Mouse (Mus musculus): Measurements from ENCODE around the gene Cuedc2. TPM values are rescaled to one million over a fixed set of nuclear protein-coding genes. Genes with fewer than 3 reads are reported as not detected.

Gene Cuedc2
- polyA plus RNA-seq, 1 experiment: not detected

DNA sequence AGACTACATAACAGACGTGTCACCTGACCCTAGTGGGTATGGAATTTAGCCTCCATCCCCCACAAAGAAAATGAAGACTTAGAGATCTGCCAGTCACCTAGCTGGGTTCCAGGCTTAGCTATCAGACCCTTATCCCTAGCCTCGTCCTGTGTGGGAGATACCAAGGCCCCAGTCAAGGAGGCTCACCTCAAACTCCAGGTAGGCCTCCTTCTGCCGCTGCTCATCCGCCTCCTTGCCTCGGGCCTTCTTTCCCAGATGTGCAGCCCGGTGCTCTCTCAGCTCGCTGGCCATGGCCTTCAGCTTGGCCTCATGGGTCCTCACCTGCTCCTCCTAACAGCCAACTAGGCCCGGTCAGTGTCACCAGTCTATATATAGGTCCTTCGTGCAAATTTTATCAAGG is 25.4 kb downstream of the Cuedc2 start:
- 86% methylated on average over 9 of the region's 9 CpGs for WGBS
- H3K4me3 ChIP-seq (ENCODE audit: insufficient read depth, low read depth, low read length): no peak overlapping the region
- H3K27ac ChIP-seq (ENCODE audit: insufficient read depth, low read depth, low read length): no peak overlapping the region
- TF ChIP-seq CTCF (IDR thresholded peaks at IDR 0.05; ENCODE audit: insufficient read depth, low read depth, low read length): no peak
- no peak for TF ChIP-seq POLR2A (IDR thresholded peaks at IDR 0.05; ENCODE audit: insufficient read depth, low read depth, low read length)
- peaks cover 40% of the 10 kb centered on the region for H3K4me1 ChIP-seq (ENCODE audit: control insufficient read depth, insufficient read depth, low read length)

DNA sequence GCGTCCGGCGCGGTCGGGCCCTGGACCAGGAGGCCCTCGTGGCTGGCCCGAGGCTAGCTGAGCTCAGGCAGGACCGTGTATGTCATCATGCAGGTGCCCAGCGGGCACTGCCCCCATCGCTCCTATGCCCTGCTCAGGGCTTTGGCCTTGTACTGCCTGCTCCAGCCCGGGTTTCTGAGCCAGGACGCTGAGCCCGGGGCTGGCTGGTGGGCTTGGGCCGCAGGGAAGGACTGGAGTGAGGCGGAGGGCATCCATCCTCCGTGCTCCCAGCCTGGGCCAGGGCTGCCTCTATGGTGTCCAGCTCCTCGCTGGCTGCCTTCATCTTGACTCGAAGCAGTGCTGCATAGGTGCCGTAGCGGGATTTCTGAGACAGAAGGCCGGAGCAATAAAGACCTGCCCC is 25.9 kb downstream of the Cuedc2 start:
- Histone ChIP-seq H3K4me1 (ENCODE audit: control insufficient read depth, insufficient read depth, low read length) (peaks cover 39% of the 10 kb centered on the region), H3K4me3 (ENCODE audit: insufficient read depth, low read depth, low read length) (no peak overlapping the region), H3K27ac (ENCODE audit: insufficient read depth, low read depth, low read length) (no peak overlapping the region)
- 90% methylated on average over 21 of the region's 21 CpGs for WGBS
- no peak for TF ChIP-seq POLR2A (IDR thresholded peaks at IDR 0.05; ENCODE audit: insufficient read depth, low read depth, low read length)
- no peak for TF ChIP-seq CTCF (IDR thresholded peaks at IDR 0.05; ENCODE audit: insufficient read depth, low read depth, low read length)

DNA sequence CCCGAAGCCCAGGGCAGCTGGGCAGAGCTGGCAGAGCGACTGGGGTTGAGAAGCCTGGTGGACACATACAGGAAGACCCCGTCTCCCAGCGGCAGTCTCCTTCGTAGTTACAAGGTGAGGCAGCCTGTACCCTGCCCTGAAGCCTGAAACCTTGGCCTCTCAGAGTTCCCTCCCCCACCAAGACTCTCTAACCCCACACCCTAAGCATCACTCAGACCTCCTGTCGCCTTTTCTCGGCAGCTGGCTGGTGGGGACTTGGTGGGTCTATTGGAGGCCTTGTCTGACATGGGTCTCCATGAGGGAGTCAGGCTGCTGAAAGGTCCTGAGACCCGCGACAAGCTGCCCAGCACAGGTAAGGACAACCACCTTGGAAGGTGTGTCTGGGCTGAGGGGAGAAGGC is 27.2 kb downstream of the Cuedc2 start:
- TF ChIP-seq CTCF (IDR thresholded peaks at IDR 0.05; ENCODE audit: insufficient read depth, low read depth, low read length) (no peak), POLR2A (IDR thresholded peaks at IDR 0.05; ENCODE audit: insufficient read depth, low read depth, low read length) (no peak)
- no peak overlapping the region for H3K4me3 ChIP-seq (ENCODE audit: insufficient read depth, low read depth, low read length)
- no peak overlapping the region for H3K27ac ChIP-seq (ENCODE audit: insufficient read depth, low read depth, low read length)
- H3K4me1 ChIP-seq (ENCODE audit: control insufficient read depth, insufficient read depth, low read length): peaks cover 27% of the 10 kb centered on the region
- WGBS: 92% methylated on average over 9 of the region's 9 CpGs

DNA sequence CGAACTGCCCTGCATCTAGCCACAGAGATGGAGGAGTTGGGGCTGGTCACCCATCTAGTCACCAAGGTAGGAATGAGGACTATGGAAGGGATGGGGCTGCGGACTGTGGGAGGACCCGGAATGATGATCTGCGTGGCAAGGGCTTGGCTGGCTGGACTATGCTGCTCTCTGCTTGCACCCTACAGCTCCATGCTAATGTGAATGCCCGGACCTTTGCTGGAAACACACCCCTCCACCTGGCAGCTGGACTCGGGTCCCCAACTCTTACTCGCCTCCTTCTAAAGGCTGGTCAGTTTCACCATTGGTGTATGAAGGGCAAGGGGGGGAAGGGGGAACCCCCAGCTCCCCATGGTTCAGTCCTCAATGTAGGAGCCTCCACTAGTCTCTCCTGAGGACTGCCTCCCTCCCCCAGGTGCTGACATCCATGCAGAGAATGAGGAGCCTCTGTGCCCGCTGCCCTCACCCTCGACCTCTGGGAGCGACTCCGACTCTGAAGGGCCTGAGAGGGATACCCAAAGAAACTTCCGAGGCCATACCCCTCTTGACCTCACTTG is 28.1 kb downstream of the Cuedc2 start:
- TF ChIP-seq CTCF (IDR thresholded peaks at IDR 0.05; ENCODE audit: insufficient read depth, low read depth, low read length) (no peak), POLR2A (IDR thresholded peaks at IDR 0.05; ENCODE audit: insufficient read depth, low read depth, low read length) (no peak)
- H3K27ac ChIP-seq (ENCODE audit: insufficient read depth, low read depth, low read length): no peak overlapping the region
- H3K4me3 ChIP-seq (ENCODE audit: insufficient read depth, low read depth, low read length): no peak overlapping the region
- H3K4me1 ChIP-seq (ENCODE audit: control insufficient read depth, insufficient read depth, low read length): peaks cover 25% of the 10 kb centered on the region
- WGBS: 88% methylated on average over 12 of the region's 12 CpGs

DNA sequence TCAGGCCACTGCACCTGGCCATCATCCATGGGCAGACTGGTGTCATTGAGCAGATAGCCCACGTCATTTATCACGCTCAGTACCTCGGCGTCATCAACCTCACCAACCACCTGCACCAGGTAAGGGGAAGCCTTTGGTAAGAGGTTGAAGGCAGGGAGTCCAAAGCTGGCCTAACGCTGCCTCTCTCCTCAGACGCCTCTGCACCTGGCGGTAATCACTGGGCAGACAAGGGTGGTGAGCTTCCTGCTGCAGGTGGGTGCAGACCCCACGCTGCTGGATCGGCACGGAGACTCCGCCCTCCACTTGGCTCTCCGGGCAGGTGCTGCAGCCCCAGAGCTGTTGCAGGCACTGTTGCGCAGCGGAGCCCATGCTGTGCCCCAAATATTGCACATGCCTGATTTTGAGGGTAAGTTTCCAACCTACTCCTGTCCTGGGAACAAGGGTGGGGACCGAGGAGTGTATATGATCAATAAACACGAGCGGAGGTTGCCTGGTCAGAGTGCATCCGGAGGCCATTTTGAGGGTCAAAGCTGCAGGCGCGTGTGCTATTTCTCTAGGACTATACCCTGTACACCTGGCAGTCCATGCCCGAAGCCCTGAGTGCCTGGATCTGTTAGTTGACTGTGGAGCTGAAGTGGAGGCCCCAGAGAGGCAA is 28.7 kb downstream of the Cuedc2 start:
- Histone ChIP-seq H3K4me1 (ENCODE audit: control insufficient read depth, insufficient read depth, low read length) (peaks cover 28% of the 10 kb centered on the region), H3K27ac (ENCODE audit: insufficient read depth, low read depth, low read length) (no peak overlapping the region), H3K4me3 (ENCODE audit: insufficient read depth, low read depth, low read length) (no peak overlapping the region)
- TF ChIP-seq POLR2A (IDR thresholded peaks at IDR 0.05; ENCODE audit: insufficient read depth, low read depth, low read length) (no peak), CTCF (IDR thresholded peaks at IDR 0.05; ENCODE audit: insufficient read depth, low read depth, low read length) (no peak)
- 78% methylated on average over 21 of the region's 21 CpGs for WGBS

DNA sequence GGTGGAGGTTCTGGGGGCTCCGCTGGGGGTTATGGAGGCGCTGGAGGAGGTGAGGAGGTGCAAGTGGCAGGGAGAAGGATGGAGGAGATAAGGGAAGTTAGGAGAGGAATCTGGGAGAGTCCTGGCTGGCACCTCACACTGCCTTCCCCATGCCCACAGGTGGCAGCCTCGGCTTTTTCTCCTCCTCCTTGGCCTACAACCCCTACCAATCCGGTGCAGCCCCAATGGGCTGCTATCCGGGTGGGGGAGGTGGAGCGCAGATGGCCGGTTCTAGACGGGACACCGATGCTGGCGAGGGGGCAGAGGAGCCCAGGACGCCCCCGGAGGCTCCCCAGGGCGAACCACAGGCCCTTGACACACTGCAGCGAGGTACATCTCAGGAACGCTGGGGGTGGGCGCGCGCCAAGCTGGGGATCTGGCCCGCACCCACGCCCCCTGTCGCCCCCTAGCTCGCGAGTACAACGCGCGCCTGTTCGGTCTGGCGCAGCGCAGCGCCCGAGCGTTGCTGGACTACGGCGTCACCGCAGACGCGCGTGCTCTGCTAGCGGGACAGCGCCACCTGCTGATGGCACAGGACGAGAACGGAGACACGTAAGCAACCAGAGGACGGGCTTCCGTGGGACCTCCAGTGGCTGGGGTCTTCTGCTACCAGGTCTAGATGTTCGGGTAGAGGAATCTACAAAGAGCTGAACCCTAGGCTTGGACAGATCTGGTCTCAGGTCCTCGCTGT is 29.6 kb downstream of the Cuedc2 start:
- 3% methylated on average over 47 of the region's 47 CpGs for WGBS
- Histone ChIP-seq H3K4me1 (ENCODE audit: control insufficient read depth, insufficient read depth, low read length) (peaks cover 28% of the 10 kb centered on the region), H3K27ac (ENCODE audit: insufficient read depth, low read depth, low read length) (0 out of 2 replicates have a peak overlapping the region, but pooled peaks have one; percentile 40), H3K4me3 (ENCODE audit: insufficient read depth, low read depth, low read length) (peak overlapping the region; percentile 65)
- peak; percentile 23; the same call in 1 of the 2 replicates for TF ChIP-seq POLR2A (IDR thresholded peaks at IDR 0.05; ENCODE audit: insufficient read depth, low read depth, low read length)
- peak; percentile 81 for TF ChIP-seq CTCF (IDR thresholded peaks at IDR 0.05; ENCODE audit: insufficient read depth, low read depth, low read length)

DNA sequence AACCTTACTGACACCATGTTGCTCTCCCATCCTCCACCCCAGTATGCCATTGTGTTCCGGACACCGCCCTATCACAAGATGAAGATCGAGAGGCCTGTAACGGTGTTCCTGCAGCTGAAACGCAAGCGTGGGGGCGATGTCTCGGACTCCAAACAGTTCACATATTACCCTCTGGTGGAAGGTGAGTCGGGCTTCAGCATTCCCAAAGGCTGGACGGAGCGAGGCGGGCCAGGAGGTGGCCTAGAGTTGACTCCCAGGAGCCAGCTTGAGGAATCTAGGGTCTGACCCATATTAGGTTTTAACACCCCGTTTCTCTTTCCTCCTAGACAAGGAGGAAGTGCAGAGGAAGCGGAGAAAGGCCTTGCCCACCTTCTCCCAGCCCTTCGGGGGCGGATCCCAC is 30.2 kb downstream of the Cuedc2 start:
- Histone ChIP-seq H3K4me3 (ENCODE audit: insufficient read depth, low read depth, low read length) (no peak overlapping the region), H3K4me1 (ENCODE audit: control insufficient read depth, insufficient read depth, low read length) (peaks cover 28% of the 10 kb centered on the region)
- 77% methylated on average over 16 of the region's 16 CpGs for WGBS

DNA sequence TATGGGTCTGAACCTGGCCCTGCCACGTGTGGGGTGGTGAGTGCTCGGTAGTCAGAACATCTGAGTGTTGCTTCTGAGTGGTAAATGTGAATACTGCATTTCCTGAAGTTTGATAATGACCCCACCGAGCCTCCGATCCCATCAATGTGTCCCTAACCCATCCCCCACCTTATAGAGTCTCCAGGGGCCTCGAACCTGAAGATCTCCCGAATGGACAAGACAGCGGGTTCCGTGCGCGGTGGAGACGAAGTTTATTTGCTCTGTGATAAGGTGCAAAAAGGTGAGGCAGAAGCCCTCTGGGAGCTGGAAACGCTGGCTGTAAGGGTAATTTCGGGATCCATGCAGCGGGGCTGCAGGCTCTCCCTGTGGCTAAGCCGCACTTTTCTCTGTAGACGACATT is 30.7 kb downstream of the Cuedc2 start:
- 89% methylated on average over 16 of the region's 16 CpGs for WGBS
- TF ChIP-seq POLR2A (IDR thresholded peaks at IDR 0.05; ENCODE audit: insufficient read depth, low read depth, low read length) (no peak), CTCF (IDR thresholded peaks at IDR 0.05; ENCODE audit: insufficient read depth, low read depth, low read length) (no peak)
- peaks cover 28% of the 10 kb centered on the region for H3K4me1 ChIP-seq (ENCODE audit: control insufficient read depth, insufficient read depth, low read length)
- no peak overlapping the region for H3K27ac ChIP-seq (ENCODE audit: insufficient read depth, low read depth, low read length)
- H3K4me3 ChIP-seq (ENCODE audit: insufficient read depth, low read depth, low read length): no peak overlapping the region

More for the DNA sequence above, 30.2 kb downstream of the Cuedc2 start:
- no peak for TF ChIP-seq CTCF (IDR thresholded peaks at IDR 0.05; ENCODE audit: insufficient read depth, low read depth, low read length)
- TF ChIP-seq POLR2A (IDR thresholded peaks at IDR 0.05; ENCODE audit: insufficient read depth, low read depth, low read length): no peak
- H3K27ac ChIP-seq (ENCODE audit: insufficient read depth, low read depth, low read length): no peak overlapping the region

DNA sequence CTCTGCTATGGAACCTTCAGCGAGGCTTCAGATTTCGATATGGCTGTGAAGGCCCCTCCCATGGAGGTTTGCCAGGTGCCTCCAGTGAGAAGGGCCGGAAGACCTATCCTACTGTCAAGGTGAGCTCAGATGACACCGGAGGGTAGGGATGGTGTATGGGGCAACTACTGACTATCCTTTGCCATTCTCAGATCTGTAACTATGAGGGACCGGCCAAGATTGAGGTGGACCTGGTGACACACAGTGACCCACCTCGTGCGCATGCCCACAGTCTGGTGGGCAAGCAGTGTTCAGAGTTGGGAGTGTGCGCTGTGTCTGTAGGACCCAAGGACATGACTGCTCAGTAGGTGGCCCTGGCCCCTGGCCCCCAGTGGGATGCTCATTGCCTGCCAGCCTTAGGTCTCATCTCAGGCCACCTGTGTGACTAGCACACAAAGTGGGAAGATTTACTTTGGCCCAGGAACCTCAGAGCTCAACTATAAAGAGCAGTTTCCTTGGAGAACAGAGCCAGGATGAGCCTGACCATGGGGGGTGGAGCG is 31.7 kb downstream of the Cuedc2 start:
- TF ChIP-seq POLR2A (IDR thresholded peaks at IDR 0.05; ENCODE audit: insufficient read depth, low read depth, low read length): no peak
- TF ChIP-seq CTCF (IDR thresholded peaks at IDR 0.05; ENCODE audit: insufficient read depth, low read depth, low read length): no peak
- Histone ChIP-seq H3K4me3 (ENCODE audit: insufficient read depth, low read depth, low read length) (no peak overlapping the region), H3K4me1 (ENCODE audit: control insufficient read depth, insufficient read depth, low read length) (peaks cover 28% of the 10 kb centered on the region), H3K27ac (ENCODE audit: insufficient read depth, low read depth, low read length) (no peak overlapping the region)
- WGBS: 91% methylated on average over 9 of the region's 9 CpGs

Data from olfactory bulb, adult 2 months (tissue).